Mouse (Mus musculus): ENCODE measurements around the gene Aacs.

DNA sequence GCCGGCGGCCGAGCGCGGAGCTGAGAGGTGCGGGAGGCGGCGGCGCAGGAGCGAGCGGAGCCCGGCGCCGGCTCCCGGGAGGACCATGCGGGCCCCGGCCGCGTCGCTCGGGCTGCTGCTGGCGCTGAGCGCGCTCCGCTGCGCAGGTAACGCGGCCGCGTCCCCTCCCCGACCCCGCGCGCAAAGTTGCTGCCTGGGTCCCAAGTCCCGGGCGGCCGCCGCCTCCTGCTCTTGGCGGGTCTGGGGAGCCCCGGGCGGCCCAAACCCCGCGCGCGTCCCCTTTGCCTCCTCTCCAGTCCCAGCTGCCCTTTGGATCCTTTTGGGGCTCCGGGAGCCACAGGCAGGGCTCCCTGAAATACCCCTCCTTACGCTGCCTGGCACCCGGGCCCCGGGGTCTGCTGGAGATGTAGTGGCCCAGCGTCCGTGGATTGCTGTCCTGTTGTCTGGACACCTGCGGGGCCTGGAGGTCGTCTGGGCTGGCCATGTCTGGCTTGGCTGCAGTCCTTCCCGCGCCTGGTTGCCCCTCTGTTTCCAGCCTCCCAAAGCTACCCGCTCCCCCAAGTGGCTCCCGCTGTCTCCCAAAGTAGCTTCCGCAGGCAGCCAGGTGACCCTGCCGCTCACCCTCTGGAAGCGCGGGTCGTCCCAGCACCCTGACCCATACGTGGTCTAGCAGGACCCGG, 57.1 kb downstream of the Aacs start:
- TF ChIP-seq CTCF (IDR thresholded peaks at IDR 0.05; ENCODE audit: low read depth) (no peak), EP300 (IDR thresholded peaks at IDR 0.05; ENCODE audit: low read depth) (no peak)

Measured in heart, postnatal 0 days (tissue).